Mouse (Mus musculus): Measurements from ENCODE around the gene Ccdc28a. TPM values are rescaled to one million over a fixed set of nuclear protein-coding genes. Genes with fewer than 3 reads are reported as not detected.

Ccdc28a gene
- 1 to 10 TPM; 8.2 to 9.5 TPM for total RNA-seq (2021)
- long read RNA-seq, experiment 1, partial matches to known transcripts, result 0 of 6 reads
- long read RNA-seq, experiment 1, other reads (novel, unspliced or antisense), result 0 of 6 reads
- long read RNA-seq, experiment 2, transcript Ccdc28a-202 (6 exons, 1,190 nt), result major isoform, 5 of 8 reads
- long read RNA-seq, experiment 2, partial matches to known transcripts, result 0 of 8 reads
- long read RNA-seq, experiment 2, other reads (novel, unspliced or antisense), result 3 of 8 reads

DNA sequence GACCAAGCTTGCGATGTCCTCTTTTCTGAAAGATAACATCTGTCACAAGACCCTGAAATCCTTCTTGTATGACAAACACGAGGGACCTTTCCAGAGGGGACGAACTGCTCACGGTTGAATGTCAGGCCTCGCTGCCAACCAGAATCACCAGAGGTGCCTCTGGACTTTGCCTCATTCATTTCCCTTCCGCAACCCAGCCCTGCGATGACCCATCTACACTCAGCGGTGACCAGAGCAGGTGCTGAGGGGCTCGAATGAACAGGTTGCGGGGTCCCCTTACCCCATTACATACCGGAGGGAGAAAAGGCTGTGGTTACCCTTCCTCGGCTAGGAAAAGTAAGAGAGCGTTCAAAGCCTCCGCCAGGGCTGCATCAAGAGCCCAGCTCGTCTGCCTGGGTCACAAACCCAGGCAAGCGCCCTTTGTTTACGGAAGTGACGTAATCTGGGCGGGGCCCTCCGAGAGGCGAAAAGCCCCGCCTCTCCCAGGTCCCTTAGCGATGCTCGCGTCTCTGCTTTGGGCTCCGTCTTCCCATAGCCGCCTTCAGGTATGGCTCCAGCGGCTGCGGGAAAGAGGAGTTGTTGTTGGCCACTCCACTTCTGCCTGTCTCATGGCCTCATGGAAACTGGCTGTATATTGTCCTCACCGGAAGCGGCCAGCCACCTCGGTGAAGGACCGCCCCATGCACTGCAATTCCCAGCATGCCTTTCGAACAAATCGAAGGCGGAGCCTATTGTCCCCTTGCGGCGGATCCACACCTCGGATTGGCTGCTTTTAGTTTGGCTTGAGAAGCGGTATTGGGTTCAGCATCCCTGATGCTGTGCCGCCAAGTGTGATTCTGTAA, at the start of gene Ccdc28a:
Gene Ccdc28a, minus strand, starts transcription at position 439 of the 842 bp plus-strand sequence.
- peak; percentile 96 for DNase-seq (ENCODE audit: low spot score)

DNA sequence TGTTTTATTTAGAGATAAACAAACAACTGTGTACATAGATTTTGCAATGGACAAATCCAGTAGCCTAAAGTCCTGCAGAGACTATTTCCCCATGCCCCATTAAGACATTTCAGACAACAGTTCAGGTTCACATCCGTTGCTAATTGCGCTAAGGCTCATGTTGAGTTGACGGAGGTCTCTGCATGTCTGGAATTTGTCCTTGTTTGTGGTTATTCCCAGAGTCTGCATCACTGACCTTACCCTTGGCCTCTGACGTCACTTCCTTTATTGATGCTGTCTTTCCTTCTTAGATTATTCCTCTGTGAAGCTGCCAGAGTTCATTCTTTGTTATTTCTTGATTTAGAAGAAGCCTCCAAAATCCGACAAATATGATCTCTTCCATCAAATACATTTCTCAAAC, 49.2 kb upstream of the Ccdc28a start:
- DNase-seq (ENCODE audit: low spot score), result no peak

DNA sequence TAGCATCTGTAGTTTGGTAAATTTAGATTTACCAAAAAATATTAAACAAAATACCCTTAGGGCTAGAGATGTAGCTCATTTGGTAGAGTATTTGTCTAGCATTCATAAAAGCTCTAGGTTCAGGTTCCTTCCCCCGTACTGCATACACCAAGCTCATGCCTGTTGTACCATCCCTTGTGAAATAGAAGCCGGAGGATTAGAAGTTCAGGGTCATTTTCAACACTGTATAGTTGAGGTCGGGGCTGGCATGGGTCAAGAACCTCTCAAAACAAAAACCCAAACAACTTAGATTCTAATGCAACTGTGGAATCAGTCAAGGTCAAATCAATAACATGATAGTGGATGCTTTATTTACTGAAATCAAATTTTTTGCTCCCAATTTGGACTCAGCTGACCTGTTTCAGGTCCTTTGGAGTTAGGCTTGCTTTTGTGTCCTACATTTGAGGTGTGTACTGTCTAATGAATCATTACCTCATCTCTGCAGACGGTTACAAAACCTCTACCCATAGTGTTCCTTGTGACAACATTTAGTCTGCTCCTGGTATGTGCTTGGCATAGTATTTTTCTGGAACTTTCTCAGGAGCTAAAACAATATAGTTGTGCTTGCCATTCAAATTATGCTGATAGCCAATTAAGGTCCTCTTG, 41.4 kb upstream of the Ccdc28a start:
- DNase-seq (ENCODE audit: low spot score), result no peak

DNA sequence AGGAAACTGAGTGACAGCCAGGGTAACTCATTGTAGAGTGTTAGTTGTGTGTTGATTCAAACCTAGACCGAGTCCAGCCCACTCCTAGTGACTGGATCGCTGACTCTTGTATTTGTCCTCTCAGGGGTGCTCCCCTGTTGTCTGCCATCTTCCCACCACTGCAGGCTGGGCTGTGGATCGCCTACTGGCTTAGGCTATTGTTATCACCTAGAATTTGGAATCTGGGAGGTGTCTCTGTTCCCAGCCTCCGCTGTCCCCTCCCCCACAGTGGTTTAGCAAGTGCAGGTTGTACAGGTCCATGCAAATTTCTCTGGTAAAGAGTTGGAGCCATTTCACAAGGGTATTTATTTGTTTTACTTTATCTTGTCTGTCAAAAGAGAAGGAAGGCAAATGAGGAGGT, 16.5 kb upstream of the Ccdc28a start:
- no peak for DNase-seq (ENCODE audit: low spot score)

DNA sequence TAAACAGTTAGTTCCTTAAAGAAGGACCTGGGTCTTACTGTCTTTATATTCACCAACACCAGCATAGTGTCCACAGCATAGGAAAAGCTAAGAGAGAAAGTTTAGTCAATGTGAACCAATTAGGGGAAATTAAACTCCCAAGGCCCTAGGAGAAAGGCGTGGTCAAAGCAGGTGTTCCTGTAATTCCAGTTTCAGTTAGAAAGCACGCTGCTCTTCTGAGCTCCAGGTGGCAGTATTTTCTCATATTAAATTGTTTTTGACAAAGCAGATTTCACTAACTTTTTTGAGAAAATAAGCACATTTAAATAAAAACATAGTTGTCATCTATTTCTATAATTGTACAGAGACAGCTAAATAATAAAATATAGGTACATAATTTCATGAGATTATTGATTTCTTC, 8.8 kb upstream of the Ccdc28a start:
- DNase-seq (ENCODE audit: low spot score), result no peak

DNA sequence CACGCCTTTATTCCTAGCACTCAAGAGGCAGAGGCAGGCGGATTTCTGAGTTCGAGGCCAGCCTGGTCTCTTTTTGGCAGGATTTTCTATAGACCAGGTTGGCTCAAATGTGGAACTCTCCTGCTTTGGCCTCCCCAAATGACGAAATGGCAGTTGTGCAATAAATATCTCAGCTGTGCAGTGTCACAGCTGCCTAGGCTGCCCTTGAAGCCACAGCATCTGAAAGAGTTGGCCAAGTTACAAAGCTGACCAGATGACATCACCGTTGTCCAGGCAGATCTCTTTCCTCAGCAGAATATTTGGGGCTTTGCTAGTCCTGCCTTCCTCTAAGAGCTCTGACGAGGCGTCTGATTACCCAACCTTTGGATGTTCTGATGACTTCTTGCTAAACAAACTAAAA, 2.4 kb upstream of the Ccdc28a start:
- peak; percentile 66 for DNase-seq (ENCODE audit: low spot score)

DNA sequence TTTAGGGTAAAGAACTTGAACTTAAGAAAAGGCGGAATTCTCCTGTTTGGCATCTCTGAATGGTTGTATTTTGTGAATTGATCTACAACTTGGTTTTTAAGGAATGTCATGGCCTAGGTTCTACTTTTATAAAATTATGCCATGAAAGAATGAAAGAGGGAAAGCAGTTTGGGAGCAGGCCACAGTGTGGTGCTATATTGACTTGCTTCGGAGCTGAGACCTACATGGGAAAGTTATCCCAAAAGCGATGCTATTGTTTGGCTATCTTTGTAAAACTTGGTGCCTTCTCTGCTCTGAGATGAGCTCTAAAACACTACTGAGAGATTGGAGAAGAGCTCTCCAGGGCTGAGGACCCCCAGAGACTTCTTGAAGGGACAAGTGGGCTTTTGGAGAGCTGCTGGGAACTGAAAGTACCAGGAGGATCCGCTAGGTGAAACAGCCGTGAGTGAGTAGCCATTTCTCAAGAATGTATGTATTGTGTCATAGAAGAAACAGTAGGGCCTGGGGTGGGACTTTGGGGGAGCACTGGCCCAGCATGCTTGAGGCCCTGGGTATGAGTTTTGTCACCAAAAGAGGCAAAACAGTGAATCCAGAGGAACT, 1.6 kb upstream of the Ccdc28a start:
- DNase-seq (ENCODE audit: low spot score), result no peak

DNA sequence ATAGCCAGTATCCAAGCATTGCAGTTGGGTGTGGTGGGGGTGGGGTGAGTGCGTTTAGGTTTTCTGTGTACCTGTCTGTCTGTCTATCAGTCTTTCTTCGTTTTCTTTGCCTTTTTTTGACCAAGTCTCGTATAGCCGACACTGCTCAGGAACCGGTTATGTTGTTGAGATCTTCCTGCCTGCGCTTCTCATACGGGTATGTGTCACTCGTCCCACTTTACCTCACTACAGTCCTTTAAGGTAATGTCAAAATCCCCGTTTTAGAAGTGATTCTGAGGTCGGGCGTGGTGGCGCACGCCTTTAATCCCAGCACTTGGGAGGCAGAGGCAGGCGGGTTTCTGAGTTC, 577 bp upstream of the Ccdc28a start:
- no peak for DNase-seq (ENCODE audit: low spot score)

DNA sequence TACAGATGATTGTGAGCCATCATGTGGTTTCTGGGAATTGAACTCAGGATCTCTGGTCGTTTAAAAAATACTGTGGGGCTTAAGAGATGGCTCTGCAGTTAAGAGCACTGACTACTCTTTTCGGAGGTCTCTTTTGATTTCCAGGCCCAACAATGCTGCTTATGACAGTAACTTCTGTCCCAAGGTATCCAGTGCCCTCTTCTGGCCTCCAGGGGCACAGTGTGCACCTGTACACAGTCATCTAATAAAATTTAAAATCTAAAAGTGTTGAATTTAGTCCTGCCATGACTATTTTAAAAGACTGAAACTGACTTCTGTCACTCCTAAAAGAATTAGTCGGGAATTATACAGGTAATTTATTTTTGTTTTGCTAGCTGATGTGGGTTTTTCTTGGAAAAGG, 907 bp downstream of the Ccdc28a start:
- DNase-seq (ENCODE audit: low spot score), result no peak

DNA sequence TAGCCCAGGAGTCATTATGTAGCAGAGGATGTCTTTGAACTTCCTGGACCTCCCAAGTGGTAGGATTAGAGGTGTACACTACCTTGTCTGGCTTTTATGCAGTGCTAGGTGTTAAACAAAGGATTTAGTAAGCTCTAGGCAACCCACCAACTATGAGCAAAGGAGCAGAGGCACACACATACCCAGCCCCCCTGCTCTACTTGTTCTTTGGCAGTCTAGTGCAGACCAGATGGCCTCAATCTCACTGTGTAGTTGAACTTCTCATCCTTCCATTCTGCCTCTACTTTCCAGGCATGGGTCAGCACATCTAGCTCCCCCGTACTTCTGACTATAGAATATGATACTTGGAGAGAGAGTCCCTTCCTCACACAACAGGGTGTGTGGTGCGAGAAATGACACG, 10.4 kb downstream of the Ccdc28a start:
- no peak for DNase-seq (ENCODE audit: low spot score)

DNA sequence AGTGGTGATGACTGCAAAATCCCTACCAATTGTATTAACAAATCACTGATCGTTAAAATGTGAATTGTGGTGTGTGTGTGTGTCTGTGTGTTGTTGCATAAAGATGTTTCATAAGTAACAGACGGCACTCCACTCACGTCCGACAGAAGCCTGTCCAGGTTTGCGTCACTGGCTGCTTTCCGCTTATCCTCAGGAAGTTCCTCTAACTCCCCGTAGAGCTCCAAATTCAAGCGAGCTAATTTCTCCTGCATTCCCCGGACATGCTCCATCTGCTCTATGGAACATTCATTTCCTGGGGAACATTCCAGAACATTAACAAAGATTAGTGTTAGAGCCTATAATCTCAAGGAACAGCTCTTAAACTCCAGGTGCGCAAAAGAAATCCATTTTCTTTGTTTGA, 15.4 kb downstream of the Ccdc28a start:
- DNase-seq (ENCODE audit: low spot score), result no peak

DNA sequence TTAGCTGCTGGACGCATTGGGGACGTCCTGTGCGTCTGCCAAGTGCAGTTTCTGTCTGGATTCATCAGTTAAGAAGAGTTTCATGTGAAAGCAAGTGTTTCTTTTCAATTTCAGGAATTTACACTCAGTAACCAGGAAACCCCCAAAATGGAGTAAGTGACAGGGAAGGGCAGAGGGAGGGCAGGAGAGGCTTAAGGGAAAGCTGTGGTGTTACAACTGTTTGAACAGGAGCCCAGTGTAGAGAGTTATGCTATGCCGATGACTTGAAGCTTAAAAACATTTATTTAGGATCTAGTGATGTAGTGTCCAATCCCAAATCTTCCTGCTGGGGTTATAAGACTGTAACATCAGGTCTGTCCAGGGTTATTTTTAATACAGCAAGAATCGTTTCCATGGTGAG, 20.7 kb downstream of the Ccdc28a start:
- no peak for DNase-seq (ENCODE audit: low spot score)

DNA sequence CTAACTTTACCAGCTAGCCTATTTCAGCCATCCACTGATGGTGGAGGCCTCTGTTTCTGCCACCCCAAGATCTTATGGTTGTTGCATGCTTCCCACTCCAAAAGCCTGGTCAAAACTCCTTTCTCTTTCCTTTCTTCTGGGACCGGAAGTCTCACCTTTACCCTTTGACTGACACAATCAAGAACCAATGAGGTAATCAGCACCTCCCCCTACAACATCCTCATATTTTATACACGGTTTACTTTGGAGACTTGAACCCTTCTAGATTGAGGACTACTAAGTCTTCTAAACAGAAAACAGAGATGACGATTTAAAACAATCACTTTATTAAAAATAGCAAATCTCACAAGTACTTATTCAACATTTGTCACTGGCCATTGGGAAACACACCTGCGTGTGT, 21.4 kb downstream of the Ccdc28a start:
- no peak for DNase-seq (ENCODE audit: low spot score)

DNA sequence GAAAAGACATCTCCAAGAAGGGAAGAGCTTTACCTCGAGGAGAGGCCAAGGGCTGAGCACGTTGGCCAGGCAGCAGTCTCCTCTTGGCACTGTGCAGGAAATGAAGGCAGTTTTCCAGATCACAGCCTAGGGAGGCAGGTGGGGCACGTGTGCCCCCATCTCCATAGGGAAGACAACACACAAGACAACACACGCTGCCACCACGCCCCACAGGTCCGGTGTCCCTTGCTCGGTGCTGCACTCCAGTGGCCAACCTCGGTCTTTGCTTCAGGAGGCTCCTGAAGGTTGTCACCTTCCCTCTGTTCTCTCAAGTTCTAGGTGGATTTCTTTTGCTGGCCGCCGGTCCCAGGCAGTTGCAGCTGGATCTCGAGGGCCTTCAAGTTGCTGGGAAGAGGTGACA, 24.1 kb downstream of the Ccdc28a start, which contains the start of gene Ect2l:
Gene Ect2l, minus strand, starts transcription at position 165 of the 400 bp plus-strand sequence.
- peak; percentile 22 for DNase-seq (ENCODE audit: low spot score)

DNA sequence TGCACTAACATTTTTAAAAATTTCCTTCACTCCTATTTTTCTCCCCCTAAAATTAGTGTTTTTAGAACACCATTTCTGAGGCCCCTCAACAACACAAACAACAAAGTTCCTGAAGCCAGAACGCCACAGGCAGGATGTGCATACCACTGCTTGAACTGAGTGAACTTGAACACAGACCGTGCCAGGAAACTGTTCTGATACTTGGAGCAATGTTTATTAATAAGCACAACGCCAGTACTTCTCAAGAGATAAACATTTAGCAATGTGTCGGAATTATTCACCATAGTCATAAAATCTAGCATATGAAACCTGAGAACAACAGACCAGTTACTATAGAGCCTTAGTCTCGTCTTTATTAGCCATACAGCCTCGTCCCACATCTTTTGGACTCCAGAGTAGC, 24.7 kb downstream of the Ccdc28a start:
- DNase-seq (ENCODE audit: low spot score), result no peak

DNA sequence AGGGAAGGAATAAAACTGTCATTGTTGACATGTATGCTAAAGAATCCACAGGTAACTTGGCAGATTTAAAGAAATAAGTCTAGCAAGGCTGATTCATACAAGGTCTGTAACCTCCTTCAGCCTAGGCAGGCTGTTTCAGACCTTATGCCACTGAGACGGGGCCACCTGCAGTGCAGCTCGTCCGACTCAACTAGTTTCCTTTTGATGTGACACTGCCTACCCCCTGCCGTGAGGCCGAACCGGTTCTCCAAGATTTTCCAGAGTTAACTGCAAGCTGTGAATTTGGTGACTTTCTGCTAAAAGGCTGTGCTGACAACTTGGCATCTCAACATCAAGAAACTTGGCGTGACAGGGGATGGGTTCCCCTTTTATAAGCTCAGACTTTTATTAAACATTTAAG, 30.7 kb downstream of the Ccdc28a start:
- DNase-seq (ENCODE audit: low spot score), result no peak

DNA sequence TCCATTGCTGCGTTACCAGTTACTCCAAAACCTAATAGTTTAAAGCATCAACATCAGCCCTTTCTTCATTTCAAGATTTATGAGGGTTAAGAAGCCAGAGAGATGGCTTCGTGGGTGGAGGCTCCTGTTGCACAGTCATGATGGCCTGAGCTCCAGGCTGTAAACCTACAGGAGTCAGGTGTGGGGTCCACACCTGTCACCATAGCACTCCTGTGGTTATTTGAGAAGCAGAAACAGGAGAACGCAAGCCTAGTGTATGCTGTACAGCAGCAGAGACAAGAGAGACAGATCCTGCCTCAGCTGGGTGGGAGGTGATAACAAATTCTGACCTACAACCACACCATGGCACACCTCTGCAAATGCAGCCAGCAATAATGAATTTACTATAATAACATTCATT, 32.4 kb downstream of the Ccdc28a start:
- no peak for DNase-seq (ENCODE audit: low spot score)

DNA sequence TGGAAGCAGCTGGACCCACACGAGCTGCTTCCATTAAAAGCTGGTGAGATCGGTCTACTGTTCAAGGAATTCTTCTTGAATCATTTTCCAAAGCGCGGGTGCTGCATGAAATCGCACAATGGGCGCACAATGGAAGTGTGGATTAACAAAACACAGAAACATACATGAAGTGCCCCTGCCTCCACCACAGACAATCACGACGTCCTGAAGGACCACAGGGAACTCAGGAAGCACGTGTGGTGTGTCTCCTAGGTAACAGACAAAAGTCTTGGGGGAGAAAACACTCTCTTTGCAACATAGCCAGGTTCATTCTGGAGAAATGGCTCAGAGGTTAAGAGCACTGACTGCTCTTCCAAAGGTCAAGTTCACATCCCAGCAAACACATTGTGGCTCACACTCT, 34.1 kb downstream of the Ccdc28a start:
- no peak for DNase-seq (ENCODE audit: low spot score)

DNA sequence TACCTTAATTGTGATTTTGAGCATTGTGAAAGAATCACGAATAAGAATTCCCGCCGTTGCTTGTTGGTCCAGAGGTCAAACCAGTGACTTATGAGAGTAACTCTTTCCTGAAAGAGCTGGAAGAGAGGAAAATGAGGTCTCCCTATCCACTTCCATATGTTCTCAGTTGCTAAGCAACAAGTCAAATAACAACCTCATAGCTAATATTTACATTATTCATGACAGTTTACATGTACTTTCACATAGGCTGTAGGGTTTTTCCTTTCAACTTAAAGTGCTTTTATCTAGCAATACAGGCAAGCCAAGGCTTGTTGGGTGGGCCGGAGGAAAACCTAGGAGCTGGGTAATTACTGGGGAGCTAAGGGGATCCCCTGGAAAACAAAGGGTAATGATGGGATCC, 34.9 kb downstream of the Ccdc28a start:
- DNase-seq (ENCODE audit: low spot score), result no peak

DNA sequence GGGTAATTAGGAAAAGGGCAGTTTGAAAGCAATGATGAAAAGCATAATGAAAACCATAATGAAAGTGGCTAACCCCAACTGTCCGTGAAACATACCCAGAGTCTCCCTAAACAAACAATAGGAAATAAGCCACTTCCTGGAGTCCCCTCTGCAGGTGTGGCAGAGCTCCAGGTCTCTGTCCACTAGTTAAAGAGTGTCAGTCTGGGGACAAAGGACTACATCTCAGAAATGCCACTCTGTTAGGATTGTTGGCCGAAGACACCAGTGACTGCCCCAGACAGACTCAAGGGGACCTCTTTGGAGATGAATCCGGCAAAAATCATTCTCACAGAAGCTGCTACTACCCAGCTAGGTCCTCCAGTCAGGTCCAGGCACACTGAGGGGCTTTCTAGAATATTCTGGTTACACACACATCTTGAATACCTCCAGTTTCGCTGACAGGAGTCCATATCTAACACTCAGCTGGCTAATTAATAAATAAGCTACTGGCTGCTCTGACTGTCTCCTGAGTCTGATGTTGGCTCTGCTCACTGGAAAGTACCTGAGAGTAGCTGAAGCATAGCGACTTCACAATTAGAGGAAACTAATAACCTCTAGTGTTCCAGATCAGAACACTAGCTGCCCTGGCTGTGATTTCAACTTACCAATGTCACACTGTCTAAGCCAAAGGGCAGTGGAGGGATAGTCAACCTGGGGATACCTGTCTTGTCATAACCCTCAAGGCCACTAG, 36.3 kb downstream of the Ccdc28a start:
- DNase-seq (ENCODE audit: low spot score), result no peak

DNA sequence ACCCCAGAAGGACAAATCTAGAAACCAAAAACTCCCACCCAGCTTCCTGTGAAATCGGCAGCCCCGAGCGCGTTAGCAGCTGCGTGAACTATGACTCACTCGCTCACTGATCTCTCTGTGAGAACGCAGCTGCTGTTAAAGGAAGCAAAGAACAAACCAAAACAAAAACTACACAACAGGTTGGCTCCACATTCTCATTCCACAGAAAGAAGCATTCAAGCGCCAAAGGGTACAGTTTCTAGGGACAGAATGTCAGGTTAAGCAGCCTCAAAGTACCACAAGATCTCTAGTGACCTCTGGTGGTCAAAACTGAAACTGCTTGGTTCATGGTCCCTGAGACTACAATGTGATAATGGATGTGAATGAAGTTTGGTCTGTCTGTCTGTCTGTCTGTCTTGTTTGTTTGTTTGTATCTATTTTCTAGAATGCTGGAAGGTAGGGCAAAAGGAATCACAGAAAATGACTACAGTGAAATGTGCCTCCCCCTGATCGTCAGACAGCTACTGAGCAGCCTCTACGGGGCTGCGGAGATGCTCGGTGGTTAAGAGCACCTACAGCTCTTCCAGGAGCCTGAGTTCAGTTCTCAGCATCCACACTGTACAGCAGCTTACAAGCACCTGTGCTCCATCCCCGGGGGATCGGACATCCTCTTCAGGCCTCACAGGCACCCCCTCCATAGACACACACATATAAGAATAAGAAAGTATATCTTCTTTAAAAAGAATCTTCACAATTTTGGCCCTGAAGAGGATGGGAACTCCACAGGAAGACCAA, 37.4 kb downstream of the Ccdc28a start:
- DNase-seq (ENCODE audit: low spot score), result peak; percentile 83
